10 mouse cellular contexts compared by ENCODE assay signal in the genomic region with DNA sequence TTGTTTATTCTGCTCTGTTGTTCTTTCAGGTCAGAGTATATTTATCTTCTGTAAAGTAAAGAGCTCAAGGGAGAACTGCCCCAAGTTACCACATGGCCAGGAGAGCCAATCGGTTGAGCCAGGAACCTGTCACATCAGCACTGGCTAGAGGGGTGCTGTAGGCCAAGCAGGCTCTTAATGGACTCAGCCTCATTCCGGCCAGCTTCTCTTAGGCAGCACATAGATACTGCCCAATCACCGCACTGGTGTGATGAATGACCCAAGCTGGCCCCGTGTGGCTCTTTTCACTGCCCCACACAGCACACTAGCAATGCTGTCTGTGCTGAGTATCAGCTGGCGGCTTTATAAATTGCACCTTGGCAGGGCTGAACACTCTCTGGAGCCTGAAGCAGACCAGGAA.
DNase-seq lines count a peak whose midpoint lies in the region; ATAC-seq and TF ChIP-seq lines count a peak whose summit lies in the region.
"Had no signal": no experiment of that assay in that cellular context is flagged by ENCODE, and none has a peak within 500 bp of the region (broad histone marks: within the 10 kb centered on the region; RNA-seq: fewer than 3 reads in every experiment).

No protein-coding gene starts in this region.

- H3K9me3 ChIP-seq in MEL (replicated peaks; ENCODE audit: insufficient read depth, low read length), result no peaks in the 10 kb centered on the region
- H3K9me3 ChIP-seq in midbrain, embryonic 15.5 days, result no peaks in the 10 kb centered on the region
- H3K9me3 ChIP-seq: limb, embryonic 15.5 days had no signal

- H3K27me3 ChIP-seq in MEL (ENCODE audit: control insufficient read depth in 1 of 2, insufficient read depth in 2 of 2, low read length in 2 of 2), result no peaks in the 10 kb centered on the region
- H3K27me3 ChIP-seq in midbrain, embryonic 15.5 days (replicated peaks), result no peaks in the 10 kb centered on the region
- H3K27me3 ChIP-seq: limb, embryonic 15.5 days had no signal

- peaks cover 69 to 80% of the 10 kb centered on the region in 2 experiments for H3K4me1 ChIP-seq in MEL (ENCODE audit: control insufficient read depth in 1 of 2, insufficient read depth in 2 of 2, low read length in 2 of 2)
- H3K4me1 ChIP-seq in midbrain, embryonic 15.5 days, result peaks cover 24% of the 10 kb centered on the region
- H3K4me1 ChIP-seq: limb, embryonic 15.5 days had no signal

- TF ChIP-seq CTCF in MEL (IDR thresholded peaks at IDR 0.05 in 2 of 3, conservative IDR thresholded peaks at IDR 0.05 in 1 of 3; ENCODE audit: control insufficient read depth in 1 of 3, insufficient read depth in 1 of 3, low read depth in 2 of 3, low read length in 3 of 3, poor library complexity in 1 of 3, severe bottlenecking in 1 of 3), result no peak
- TF ChIP-seq CTCF in left cerebral cortex, adult 2 months (IDR thresholded peaks at IDR 0.05), result no peak

- peaks cover 0 to 76% of the 10 kb centered on the region in 2 experiments; a peak in 2 of 4 replicates for H3K36me3 ChIP-seq in MEL (ENCODE audit: control insufficient read depth in 1 of 2, insufficient read depth in 2 of 2, low read length in 2 of 2)
- no peaks in the 10 kb centered on the region for H3K36me3 ChIP-seq in midbrain, embryonic 15.5 days (replicated peaks)
- H3K36me3 ChIP-seq: limb, embryonic 15.5 days had no signal

- intact Hi-C loops in heart, postnatal 14 days (cut with DNase I), result no loop called here
- intact Hi-C loops in left cerebral cortex, adult 2 months (cut with DNase I), result no loop called here

- peak overlapping the region; percentile 77 for H3K27ac ChIP-seq in MEL (ENCODE audit: control insufficient read depth, low read depth, low read length)
- H3K27ac ChIP-seq in midbrain, embryonic 15.5 days, result no peak overlapping the region
- no peak overlapping the region for H3K27ac ChIP-seq in left cerebral cortex, adult 2 months
- H3K27ac ChIP-seq: limb, embryonic 15.5 days had no signal

- no peak for DNase-seq in MEL (ENCODE audit: low read depth, low spot score)
- DNase-seq in embryo, embryonic 9.5 days (ENCODE audit: extremely low spot score), result peak; percentile 14
- DNase-seq in heart, postnatal 14 days, result peak; percentile 13 to 16
- no peak for DNase-seq in right cerebral cortex, adult 2 months (ENCODE audit: low spot score in 2 of 2)
- DNase-seq in layer of hippocampus, postnatal 10 days (ENCODE audit: low spot score in 2 of 2), result no peak
- DNase-seq in left cerebral cortex, adult 2 months (ENCODE audit: extremely low spot score in 1 of 2, low spot score in 2 of 2), result no peak
- no peak for DNase-seq in right cerebral cortex, postnatal 36 days (ENCODE audit: low spot score in 2 of 2)
- DNase-seq: cerebellum, adult 18-20 months had no signal

- H3K79me2 ChIP-seq in MEL (ENCODE audit: control insufficient read depth, insufficient read depth, low read length, poor library complexity), result no peaks in the 10 kb centered on the region

- H3K4me3 ChIP-seq in MEL (ENCODE audit: control insufficient read depth in 1 of 2, insufficient read depth in 1 of 2, low read depth in 2 of 2, low read length in 2 of 2), result no peak overlapping the region
- H3K4me3 ChIP-seq in midbrain, embryonic 15.5 days, result no peak overlapping the region
- no peak overlapping the region for H3K4me3 ChIP-seq in left cerebral cortex, adult 2 months
- H3K4me3 ChIP-seq: limb, embryonic 15.5 days had no signal

- H3K9ac ChIP-seq in MEL (ENCODE audit: control insufficient read depth, low read depth, low read length, poor library complexity, severe bottlenecking), result no peak overlapping the region
- H3K9ac ChIP-seq in midbrain, embryonic 15.5 days, result no peak overlapping the region
- H3K9ac ChIP-seq: limb, embryonic 15.5 days had no signal

- H3K4me2 ChIP-seq in midbrain, embryonic 15.5 days, result no peak overlapping the region
- H3K4me2 ChIP-seq: limb, embryonic 15.5 days had no signal

- ATAC-seq in midbrain, embryonic 15.5 days (replicated peaks), result 0 out of 2 replicates have a peak, but pooled peaks have one; percentile 38

- 53% methylated on average over 5 of the region's 5 CpGs for WGBS in midbrain, embryonic 15.5 days

- no peak for TF ChIP-seq RAD21 in MEL (IDR thresholded peaks at IDR 0.05; ENCODE audit: low read depth, low read length)

- TF ChIP-seq POLR2A in MEL (IDR thresholded peaks at IDR 0.05; ENCODE audit: control insufficient read depth in 1 of 2, insufficient read depth in 1 of 2, low read depth in 1 of 2, low read length in 2 of 2, poor library complexity in 1 of 2), result no peak

- TF ChIP-seq EP300 in MEL (IDR thresholded peaks at IDR 0.05; ENCODE audit: low read depth in 1 of 2, low read length in 2 of 2), result no peak

TF ChIP-seq in MEL, 35 proteins besides CTCF, POLR2A, EP300 and RAD21:
- TF ChIP-seq TCF12 (IDR thresholded peaks at IDR 0.05; ENCODE audit: low read depth, low read length), result no peak
- no peak for TF ChIP-seq BHLHE40 (IDR thresholded peaks at IDR 0.05; ENCODE audit: borderline replicate concordance, low read depth, low read length)
- no peak for TF ChIP-seq MEF2A (IDR thresholded peaks at IDR 0.05; ENCODE audit: extremely low read depth, insufficient replicate concordance, low read depth, low read length, poor library complexity, severe bottlenecking)
- TF ChIP-seq ZC3H11A (IDR thresholded peaks at IDR 0.05; ENCODE audit: low read depth, low read length), result no peak
- TF ChIP-seq ETS1 (IDR thresholded peaks at IDR 0.05; ENCODE audit: low read depth, low read length), result no peak
- no peak for TF ChIP-seq USF1 (IDR thresholded peaks at IDR 0.05; ENCODE audit: low read depth, low read length)
- TF ChIP-seq E2F4 (IDR thresholded peaks at IDR 0.05; ENCODE audit: borderline replicate concordance, low read depth, low read length), result no peak
- no peak for TF ChIP-seq MAFK (IDR thresholded peaks at IDR 0.05; ENCODE audit: borderline replicate concordance, low read depth, low read length)
- TF ChIP-seq TBP (IDR thresholded peaks at IDR 0.05; ENCODE audit: low read depth, low read length), result no peak
- TF ChIP-seq ZKSCAN1 (IDR thresholded peaks at IDR 0.05; ENCODE audit: low read depth, low read length), result no peak

Comparison
In these comparisons a context has a peak if more than half of its experiments do, and no peak if none do; other contexts are left out.
1. DNase-seq: peak in embryo, embryonic 9.5 days (single experiment) and heart, postnatal 14 days (2 of 2); none in MEL (single experiment), right cerebral cortex, adult 2 months (0 of 2), layer of hippocampus, postnatal 10 days (0 of 2), left cerebral cortex, adult 2 months (0 of 2) and right cerebral cortex, postnatal 36 days (0 of 2).